Mouse (Mus musculus): ENCODE measurements around the gene Aldh3a1.

DNA sequence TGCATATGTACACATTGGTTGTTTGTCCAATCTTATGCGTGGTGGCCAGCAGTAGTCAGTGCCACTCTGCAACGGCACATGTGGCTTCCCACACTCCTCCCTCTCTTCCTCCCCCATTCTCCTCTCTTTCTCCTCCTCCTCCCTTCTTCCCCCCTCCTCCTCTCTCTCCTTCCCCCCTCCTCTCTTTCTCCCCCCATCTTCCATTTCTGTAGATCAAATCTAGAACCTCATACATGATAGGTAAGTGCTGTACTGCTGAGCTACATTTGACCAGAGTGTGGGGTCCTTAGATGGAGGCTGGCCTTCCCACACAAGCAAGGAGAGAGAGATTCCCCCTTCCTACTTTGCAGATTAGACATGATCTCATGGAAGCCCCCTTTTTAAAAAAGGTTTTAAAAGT is 14.6 kb upstream of the Aldh3a1 start:
- TF ChIP-seq CTCF (IDR thresholded peaks at IDR 0.05; ENCODE audit: low read depth): no peak
- TF ChIP-seq EP300 (IDR thresholded peaks at IDR 0.05; ENCODE audit: low read depth): no peak

Measured in liver, postnatal 0 days (tissue).